Mouse (Mus musculus): Measurements from ENCODE around the gene Cd209g. TPM values are rescaled to one million over a fixed set of nuclear protein-coding genes. Genes with fewer than 3 reads are reported as not detected.
"Not testable (repeated sequence)": the region's sequence is repeated elsewhere in the genome, so short reads cannot be mapped to it uniquely, and the experiment has no call there.

The Cd209g gene
- not detected in 2 replicates for polyA plus RNA-seq (2015; fragmentation: Nextera tagmentation; extraction: Ambion mirVana)

DNA sequence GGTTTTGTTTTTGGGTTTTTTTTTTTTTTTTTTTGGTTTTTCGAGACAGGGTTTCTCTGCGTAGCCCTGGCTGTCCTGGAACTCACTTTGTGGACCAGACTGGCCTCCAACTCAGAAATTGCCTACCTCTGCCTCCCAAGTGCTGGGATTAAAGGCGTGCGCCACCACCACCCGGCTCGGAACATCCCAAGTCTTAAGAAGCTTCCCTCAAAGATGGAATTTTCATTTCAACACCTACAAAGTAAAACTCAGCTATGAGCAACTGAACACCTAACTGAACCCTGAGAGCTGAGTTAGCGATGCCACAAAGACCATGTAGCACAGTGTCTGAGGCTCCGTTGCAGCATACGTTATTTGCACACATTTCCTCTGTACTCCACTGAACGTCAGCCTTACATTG is at the start of gene Cd209g:
Gene Cd209g (plus strand): TSS at position 301 of the 400 bp plus-strand sequence.
- Histone ChIP-seq H3K9ac (no peak within 1 kb of the TSS), H3K9me3 (no peaks in the 10 kb centered on the region), H3K36me3 (no peaks in the 10 kb centered on the region), H3K4me1 (replicated peaks) (no peaks in the 10 kb centered on the region), H3K27me3 (peaks cover 7% of the 10 kb centered on the region; the same call in 1 of the 2 replicates), H3K27ac (no peak within 1 kb of the TSS), H3K4me2 (no peak within 1 kb of the TSS), H3K4me3 (no peak within 1 kb of the TSS)
- ATAC-seq (ENCODE audit: low FRiP score): no peak
- 93% methylated on average over 10 of the region's 10 CpGs for WGBS

- WGBS: 46% methylated on average over 31 of the region's 33 CpGs
- H3K4me1 ChIP-seq (replicated peaks); H3K27me3 ChIP-seq; H3K4me2 ChIP-seq; H3K9ac ChIP-seq; H3K27ac ChIP-seq; ATAC-seq (ENCODE audit: low FRiP score); H3K9me3 ChIP-seq; H3K36me3 ChIP-seq; H3K4me3 ChIP-seq: not testable (repeated sequence)
Measured at GRCm38 (mm10) chr8:4087180-4087722, 46.6 kb upstream of the Cd209g start.

DNA sequence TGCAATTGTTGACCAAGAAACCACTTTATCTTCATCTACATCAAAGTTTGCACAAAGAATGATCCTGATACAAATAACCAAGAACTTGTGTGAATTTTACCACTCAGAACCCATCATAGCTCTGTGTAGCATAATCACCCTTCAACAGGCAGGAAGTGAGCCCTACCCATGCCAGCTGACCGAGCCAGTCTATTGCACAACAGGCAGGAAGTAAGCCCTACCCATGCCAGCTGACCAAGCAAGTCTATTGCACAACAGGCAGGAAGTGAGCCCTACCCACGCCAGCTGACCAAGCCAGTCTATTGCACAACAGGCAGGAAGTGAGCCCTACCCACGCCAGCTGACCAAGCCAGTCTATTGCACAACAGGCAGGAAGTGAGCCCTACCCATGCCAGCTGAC is 45.4 kb upstream of the Cd209g start:
- not testable (repeated sequence) for ATAC-seq (ENCODE audit: low FRiP score); H3K36me3 ChIP-seq; H3K4me2 ChIP-seq; H3K27ac ChIP-seq; H3K4me3 ChIP-seq; H3K9me3 ChIP-seq; H3K27me3 ChIP-seq; H3K4me1 ChIP-seq (replicated peaks); H3K9ac ChIP-seq
- WGBS: 90% methylated on average over 3 of the region's 3 CpGs

DNA sequence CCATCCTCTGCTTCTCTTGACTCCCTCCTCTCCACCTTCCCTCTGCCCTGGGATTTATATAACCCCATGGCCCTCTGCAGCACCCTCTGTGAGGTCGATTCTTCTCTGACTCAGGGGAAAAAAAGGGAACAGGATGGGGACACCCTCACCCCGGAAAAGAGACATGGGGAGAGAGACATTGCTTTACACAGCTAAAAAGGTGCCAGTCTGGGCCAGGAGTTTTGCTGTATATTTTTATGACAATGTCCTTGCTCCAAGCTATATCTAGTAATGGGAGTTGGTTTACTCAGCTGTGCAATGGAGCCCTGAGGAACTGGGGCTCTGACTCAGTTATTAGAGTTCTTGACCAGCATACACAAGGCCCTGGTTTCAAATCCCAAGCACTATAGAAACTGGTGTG is 28.2 kb upstream of the Cd209g start, which contains the start of gene Cd209f:
Gene Cd209f (minus strand): TSS at position 101 of the 400 bp plus-strand sequence.
- H3K4me2 ChIP-seq; H3K27ac ChIP-seq; H3K9ac ChIP-seq; ATAC-seq (ENCODE audit: low FRiP score); H3K36me3 ChIP-seq; H3K4me1 ChIP-seq (replicated peaks); H3K27me3 ChIP-seq; H3K4me3 ChIP-seq; H3K9me3 ChIP-seq: not testable (repeated sequence)
- WGBS: 80% methylated on average over 2 of the region's 2 CpGs

- Histone ChIP-seq H3K36me3 (no peaks in the 10 kb centered on the region), H3K9ac (no peak overlapping the region), H3K27ac (no peak overlapping the region), H3K4me2 (no peak overlapping the region), H3K4me1 (replicated peaks) (no peaks in the 10 kb centered on the region), H3K9me3 (no peaks in the 10 kb centered on the region), H3K4me3 (no peak overlapping the region), H3K27me3 (peaks cover 7% of the 10 kb centered on the region; the same call in 1 of the 2 replicates)
- peak; percentile 75 for ATAC-seq (ENCODE audit: low FRiP score)
- WGBS: 10% methylated on average over 12 of the region's 12 CpGs
Measured at GRCm38 (mm10) chr8:4139660-4140646, 6.1 kb downstream of the Cd209g start.

DNA sequence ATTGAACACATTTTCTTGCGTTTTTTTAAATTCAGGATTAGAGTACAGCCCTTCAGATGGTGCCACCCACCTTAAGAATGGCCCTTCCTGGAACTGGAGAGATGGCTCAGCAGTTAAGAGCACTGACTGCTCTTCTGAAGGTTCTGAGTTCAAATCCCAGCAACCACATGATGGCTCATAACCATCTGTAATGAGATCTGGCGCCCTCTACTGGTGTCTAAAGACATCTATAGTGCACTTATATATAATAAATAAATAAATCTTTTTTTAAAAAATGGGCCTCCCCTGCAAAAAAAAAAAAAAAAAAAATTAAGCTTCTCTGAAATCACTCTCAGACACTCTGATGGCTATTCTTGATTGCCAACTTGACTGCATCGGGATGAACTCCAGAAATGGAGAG is 7.8 kb downstream of the Cd209g start:
- Histone ChIP-seq H3K27me3 (peaks cover 7% of the 10 kb centered on the region; the same call in 1 of the 2 replicates), H3K9me3 (no peaks in the 10 kb centered on the region), H3K4me2 (no peak overlapping the region), H3K9ac (no peak overlapping the region), H3K4me1 (replicated peaks) (no peaks in the 10 kb centered on the region), H3K36me3 (no peaks in the 10 kb centered on the region), H3K4me3 (no peak overlapping the region), H3K27ac (no peak overlapping the region)
- WGBS: 65% methylated on average over 3 of the region's 3 CpGs
- ATAC-seq (ENCODE audit: low FRiP score): no peak

- Histone ChIP-seq H3K36me3 (no peaks in the 10 kb centered on the region), H3K4me2 (no peak overlapping the region), H3K27me3 (no peaks in the 10 kb centered on the region), H3K9me3 (no peaks in the 10 kb centered on the region), H3K27ac (no peak overlapping the region), H3K9ac (no peak overlapping the region), H3K4me1 (replicated peaks) (no peaks in the 10 kb centered on the region), H3K4me3 (no peak overlapping the region)
- no peak for ATAC-seq (ENCODE audit: low FRiP score)
- 9% methylated on average over 1 of the region's 1 CpGs for WGBS
Measured at GRCm38 (mm10) chr8:4147272-4147671, 13.4 kb downstream of the Cd209g start.

DNA sequence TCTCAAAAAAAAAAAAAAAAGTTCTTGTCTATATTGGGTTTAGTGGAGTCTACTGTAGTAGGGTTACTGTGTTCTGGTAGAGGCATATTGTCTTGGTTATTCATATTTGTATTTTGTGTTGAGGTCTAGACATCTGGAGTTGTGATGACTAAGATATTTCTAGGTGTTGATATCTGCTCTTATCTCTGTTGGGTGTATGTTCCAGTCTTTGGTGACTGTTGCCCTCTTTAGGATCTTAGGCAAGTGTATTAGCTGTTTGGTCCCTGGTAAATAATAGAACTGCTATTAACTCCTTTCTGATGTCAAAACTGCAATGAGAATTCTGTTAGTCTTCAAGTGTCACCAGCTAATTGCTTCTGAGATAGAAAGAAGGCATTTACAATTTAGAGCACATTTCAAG is 21.0 kb downstream of the Cd209g start:
- H3K4me3 ChIP-seq: no peak overlapping the region
- H3K4me2 ChIP-seq: no peak overlapping the region
- no peak overlapping the region for H3K9ac ChIP-seq
- no peaks in the 10 kb centered on the region for H3K36me3 ChIP-seq
- H3K9me3 ChIP-seq: no peaks in the 10 kb centered on the region
- H3K27ac ChIP-seq: no peak overlapping the region
- H3K27me3 ChIP-seq: no peaks in the 10 kb centered on the region
- ATAC-seq (ENCODE audit: low FRiP score): no peak
- H3K4me1 ChIP-seq (replicated peaks): no peaks in the 10 kb centered on the region

DNA sequence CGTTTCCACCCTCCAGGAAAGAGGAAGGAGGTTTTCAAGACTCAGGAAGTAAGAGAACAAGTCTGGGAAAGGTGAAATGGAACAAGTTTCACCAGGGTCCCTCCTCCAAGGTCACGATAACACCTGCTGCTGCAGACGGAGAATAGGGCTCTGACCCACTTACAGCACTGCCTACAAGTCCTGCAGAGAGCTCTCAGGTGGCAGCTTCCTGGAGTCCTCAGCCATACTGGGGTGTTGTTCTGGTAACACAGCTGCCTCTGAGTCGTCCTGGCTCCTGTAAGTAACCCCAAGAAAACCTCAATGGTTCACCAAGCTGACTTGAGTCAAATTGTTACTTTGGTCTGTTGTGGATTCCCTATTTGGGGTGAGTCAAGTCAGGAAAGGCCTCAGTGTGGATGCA is 28.9 kb downstream of the Cd209g start:
- Histone ChIP-seq H3K4me2 (no peak overlapping the region), H3K36me3 (no peaks in the 10 kb centered on the region), H3K9ac (no peak overlapping the region), H3K9me3 (no peaks in the 10 kb centered on the region), H3K4me1 (replicated peaks) (peaks cover 8% of the 10 kb centered on the region), H3K27me3 (no peaks in the 10 kb centered on the region), H3K27ac (no peak overlapping the region), H3K4me3 (no peak overlapping the region)
- no peak for ATAC-seq (ENCODE audit: low FRiP score)
- WGBS: 66% methylated on average over 4 of the region's 4 CpGs

GRCm38 (mm10) chr8:4165176-4165851 is 31.4 kb downstream of the Cd209g start:
- Histone ChIP-seq H3K27me3 (no peaks in the 10 kb centered on the region), H3K4me1 (replicated peaks) (peaks cover 34% of the 10 kb centered on the region), H3K4me3 (peak overlapping the region; percentile 45), H3K4me2 (peak overlapping the region; percentile 54), H3K36me3 (peaks cover 8% of the 10 kb centered on the region; the same call in 1 of the 2 replicates), H3K9ac (peak overlapping the region; percentile 66), H3K9me3 (no peaks in the 10 kb centered on the region), H3K27ac (peak overlapping the region; percentile 87)
- ATAC-seq (ENCODE audit: low FRiP score): no peak
- 7% methylated on average over 13 of the region's 13 CpGs for WGBS

GRCm38 (mm10) chr8:4165852-4166751 is 32.2 kb downstream of the Cd209g start, which contains the start of gene Evi5l:
Gene Evi5l, plus strand, starts transcription at chr8:4166567.
- Histone ChIP-seq H3K36me3 (peaks cover 8% of the 10 kb centered on the region; the same call in 1 of the 2 replicates), H3K9me3 (no peaks in the 10 kb centered on the region), H3K4me1 (replicated peaks) (peaks cover 37% of the 10 kb centered on the region), H3K27ac (peak within 1 kb of the TSS; percentile 87), H3K4me3 (peak within 1 kb of the TSS; percentile 89), H3K9ac (peak within 1 kb of the TSS; percentile 96), H3K27me3 (no peaks in the 10 kb centered on the region), H3K4me2 (peak within 1 kb of the TSS; percentile 77)
- WGBS: under 1% methylated on average over 51 of the region's 51 CpGs
- ATAC-seq (ENCODE audit: low FRiP score): peak; percentile 98
